Mouse (Mus musculus) heart, adult 2 months (tissue): ENCODE measurements at regions not wholly inside any gene's neighbourhood (a gene's known extent, or its start where the extent isn't known, plus 50 kb on each side); places are given as distances from the start of the nearest gene placed in this dataset.

Source experiments
- CTCF ChIP-seq: fragments of 200-600 bp; IDR thresholded peaks from 2 replicates; pipeline ENCODE4 v1.8.1; 2022; ENCODE audit warnings: antibody characterized with exemption, mild to moderate bottlenecking, moderate library complexity
- EP300 ChIP-seq: fragments of 200-500 bp; IDR thresholded peaks from 2 replicates; pipeline ENCODE4 v1.6.1; 2011; ENCODE audit warnings: low read depth, low read length, control low read depth; ENCODE audit not compliant: insufficient read depth

- TF ChIP-seq CTCF (no peak), EP300 (no peak)
Measured at GRCm38 (mm10) chr9:91520521-91520920, 154.9 kb upstream of the Zic1 start.
